Mouse (Mus musculus): Measurements from ENCODE around the gene Layn. TPM values are rescaled to one million over a fixed set of nuclear protein-coding genes. Genes with fewer than 3 reads are reported as not detected.

Layn gene
- polyA plus RNA-seq, 1 experiment from 2014 or later = 8.8 TPM

- no peak overlapping the region for H3K9ac ChIP-seq
- WGBS = 35% methylated on average over 6 of the region's 6 CpGs
- H3K4me1 ChIP-seq (replicated peaks) = 0 out of 2 replicates have a peak, but pooled peaks cover 9% of the 10 kb centered on the region
- H3K27me3 ChIP-seq = no peaks in the 10 kb centered on the region
- H3K9me3 ChIP-seq (replicated peaks) = no peaks in the 10 kb centered on the region
- no peak overlapping the region for H3K4me3 ChIP-seq
- no peak for ATAC-seq (replicated peaks; ENCODE audit: insufficient number of reproducible peaks, insufficient read depth, low FRiP score, low read depth)
- no peak overlapping the region for H3K4me2 ChIP-seq
- no peak overlapping the region for H3K27ac ChIP-seq
- no peaks in the 10 kb centered on the region for H3K36me3 ChIP-seq
Observed at GRCm38 (mm10) chr9:51031603-51032002, 45.3 kb downstream of the Layn start.

- Histone ChIP-seq H3K4me2 (no peak overlapping the region), H3K27ac (no peak overlapping the region), H3K9ac (no peak overlapping the region), H3K4me3 (no peak overlapping the region), H3K36me3 (no peaks in the 10 kb centered on the region), H3K4me1 (replicated peaks) (0 out of 2 replicates have a peak, but pooled peaks cover 4% of the 10 kb centered on the region), H3K27me3 (no peaks in the 10 kb centered on the region), H3K9me3 (replicated peaks) (no peaks in the 10 kb centered on the region)
- ATAC-seq (replicated peaks; ENCODE audit: insufficient number of reproducible peaks, insufficient read depth, low FRiP score, low read depth) = no peak
- 36% methylated on average over 1 of the region's 1 CpGs for WGBS
Observed at GRCm38 (mm10) chr9:51030147-51030546, 46.7 kb downstream of the Layn start.

GRCm38 (mm10) chr9:51026952-51027351, 49.9 kb downstream of the Layn start:
- no peak overlapping the region for H3K4me2 ChIP-seq
- H3K4me3 ChIP-seq = no peak overlapping the region
- H3K9me3 ChIP-seq (replicated peaks) = no peaks in the 10 kb centered on the region
- WGBS = 77% methylated on average over 1 of the region's 1 CpGs
- H3K4me1 ChIP-seq (replicated peaks) = 0 out of 2 replicates have a peak, but pooled peaks cover under 1% of the 10 kb centered on the region
- H3K27ac ChIP-seq = no peak overlapping the region
- no peaks in the 10 kb centered on the region for H3K36me3 ChIP-seq
- H3K9ac ChIP-seq = no peak overlapping the region
- no peaks in the 10 kb centered on the region for H3K27me3 ChIP-seq
- ATAC-seq (replicated peaks; ENCODE audit: insufficient number of reproducible peaks, insufficient read depth, low FRiP score, low read depth) = no peak

GRCm38 (mm10) chr9:51021123-51021795, 55.6 kb downstream of the Layn start:
- no peaks in the 10 kb centered on the region for H3K9me3 ChIP-seq (replicated peaks)
- WGBS = 83% methylated on average over 4 of the region's 4 CpGs
- no peak overlapping the region for H3K4me3 ChIP-seq
- no peaks in the 10 kb centered on the region for H3K4me1 ChIP-seq (replicated peaks)
- no peaks in the 10 kb centered on the region for H3K36me3 ChIP-seq
- no peak for ATAC-seq (replicated peaks; ENCODE audit: insufficient number of reproducible peaks, insufficient read depth, low FRiP score, low read depth)
- no peak overlapping the region for H3K4me2 ChIP-seq
- H3K27me3 ChIP-seq = no peaks in the 10 kb centered on the region
- no peak overlapping the region for H3K27ac ChIP-seq
- H3K9ac ChIP-seq = no peak overlapping the region

- Histone ChIP-seq H3K36me3 (no peaks in the 10 kb centered on the region), H3K9ac (no peak overlapping the region), H3K27ac (no peak overlapping the region), H3K4me2 (no peak overlapping the region), H3K9me3 (replicated peaks) (no peaks in the 10 kb centered on the region), H3K27me3 (no peaks in the 10 kb centered on the region), H3K4me1 (replicated peaks) (peaks cover 4% of the 10 kb centered on the region), H3K4me3 (no peak overlapping the region)
- WGBS = 38% methylated on average over 3 of the region's 3 CpGs
- no peak for ATAC-seq (replicated peaks; ENCODE audit: insufficient number of reproducible peaks, insufficient read depth, low FRiP score, low read depth)
Observed at GRCm38 (mm10) chr9:51020351-51020750, 56.5 kb downstream of the Layn start.

GRCm38 (mm10) chr9:51019670-51020069, 57.2 kb downstream of the Layn start:
- Histone ChIP-seq H3K4me1 (replicated peaks) (peaks cover 4% of the 10 kb centered on the region), H3K27ac (no peak overlapping the region), H3K4me3 (no peak overlapping the region), H3K9ac (no peak overlapping the region), H3K4me2 (no peak overlapping the region), H3K9me3 (replicated peaks) (no peaks in the 10 kb centered on the region), H3K27me3 (no peaks in the 10 kb centered on the region), H3K36me3 (no peaks in the 10 kb centered on the region)
- ATAC-seq (replicated peaks; ENCODE audit: insufficient number of reproducible peaks, insufficient read depth, low FRiP score, low read depth) = no peak
- WGBS = 71% methylated on average over 7 of the region's 7 CpGs

- H3K9me3 ChIP-seq (replicated peaks) = no peaks in the 10 kb centered on the region
- H3K36me3 ChIP-seq = no peaks in the 10 kb centered on the region
- H3K4me1 ChIP-seq (replicated peaks) = peaks cover 4% of the 10 kb centered on the region
- H3K9ac ChIP-seq = no peak overlapping the region
- H3K27me3 ChIP-seq = no peaks in the 10 kb centered on the region
- WGBS = 22% methylated on average over 4 of the region's 4 CpGs
- H3K27ac ChIP-seq = no peak overlapping the region
- no peak overlapping the region for H3K4me2 ChIP-seq
- no peak for ATAC-seq (replicated peaks; ENCODE audit: insufficient number of reproducible peaks, insufficient read depth, low FRiP score, low read depth)
- H3K4me3 ChIP-seq = no peak overlapping the region
Observed at GRCm38 (mm10) chr9:51015732-51016131, 61.2 kb downstream of the Layn start.

- Histone ChIP-seq H3K9ac (no peak overlapping the region), H3K27me3 (no peaks in the 10 kb centered on the region), H3K4me2 (no peak overlapping the region), H3K27ac (no peak overlapping the region), H3K4me1 (replicated peaks) (peaks cover 11% of the 10 kb centered on the region), H3K9me3 (replicated peaks) (no peaks in the 10 kb centered on the region), H3K4me3 (no peak overlapping the region), H3K36me3 (no peaks in the 10 kb centered on the region)
- 81% methylated on average over 1 of the region's 1 CpGs for WGBS
- no peak for ATAC-seq (replicated peaks; ENCODE audit: insufficient number of reproducible peaks, insufficient read depth, low FRiP score, low read depth)
Observed at GRCm38 (mm10) chr9:51013644-51014043, 63.2 kb downstream of the Layn start.

- Histone ChIP-seq H3K9me3 (replicated peaks) (no peaks in the 10 kb centered on the region), H3K4me3 (peak overlapping the region; percentile 87), H3K4me1 (replicated peaks) (peaks cover 18% of the 10 kb centered on the region), H3K27ac (no peak overlapping the region), H3K36me3 (no peaks in the 10 kb centered on the region), H3K27me3 (no peaks in the 10 kb centered on the region), H3K4me2 (peak overlapping the region; percentile 82), H3K9ac (peak overlapping the region; percentile 16; the same call in 1 of the 2 replicates)
- no peak for ATAC-seq (replicated peaks; ENCODE audit: insufficient number of reproducible peaks, insufficient read depth, low FRiP score, low read depth)
- 4% methylated on average over 6 of the region's 6 CpGs for WGBS
Observed at GRCm38 (mm10) chr9:51009656-51009950, 67.3 kb downstream of the Layn start.

GRCm38 (mm10) chr9:51008841-51009655, 67.8 kb downstream of the Layn start, which contains the start of gene Sik2:
Gene Sik2, minus strand, starts transcription at chr9:51009073.
- peak within 1 kb of the TSS; percentile 86 for H3K9ac ChIP-seq
- no peaks in the 10 kb centered on the region for H3K36me3 ChIP-seq
- H3K4me3 ChIP-seq = peak within 1 kb of the TSS; percentile 87
- ATAC-seq (replicated peaks; ENCODE audit: insufficient number of reproducible peaks, insufficient read depth, low FRiP score, low read depth) = peak; percentile 96
- under 1% methylated on average over 63 of the region's 85 CpGs for WGBS
- H3K4me2 ChIP-seq = peak within 1 kb of the TSS; percentile 82
- peaks cover 18% of the 10 kb centered on the region for H3K4me1 ChIP-seq (replicated peaks)
- peak within 1 kb of the TSS; percentile 95 for H3K27ac ChIP-seq
- no peaks in the 10 kb centered on the region for H3K27me3 ChIP-seq
- H3K9me3 ChIP-seq (replicated peaks) = no peaks in the 10 kb centered on the region

- Histone ChIP-seq H3K27ac (peak overlapping the region; percentile 95), H3K4me3 (peak overlapping the region; percentile 87), H3K4me1 (replicated peaks) (peaks cover 18% of the 10 kb centered on the region), H3K27me3 (no peaks in the 10 kb centered on the region), H3K4me2 (peak overlapping the region; percentile 82), H3K9ac (peak overlapping the region; percentile 86), H3K36me3 (no peaks in the 10 kb centered on the region), H3K9me3 (replicated peaks) (no peaks in the 10 kb centered on the region)
- WGBS = under 1% methylated on average over 63 of the region's 65 CpGs
- ATAC-seq (replicated peaks; ENCODE audit: insufficient number of reproducible peaks, insufficient read depth, low FRiP score, low read depth) = peak; percentile 55
Observed at GRCm38 (mm10) chr9:51008068-51008840, 68.6 kb downstream of the Layn start.

Measured in heart, embryonic 15.5 days (tissue).